Mouse (Mus musculus) central nervous system, embryonic 14 days (tissue): ENCODE data around the gene Nfx1. TPM values are rescaled to one million over a fixed set of nuclear protein-coding genes. Genes with fewer than 3 reads are reported as not detected.

ENCODE experiments used
- polyA plus RNA-seq: library from polyadenylated mRNA; depleted of rRNA; stranded (reverse); fragments of >200 nt; gene quantifications from 2 replicates; pipeline ENCODE4 v1.2.3, GENCODE M21; 2012; rRNA removed

Gene Nfx1
- polyA plus RNA-seq: 115 and 116 TPM in 2 replicates

GRCm38 (mm10) chr4:40970842-40971701 is at the start of gene Nfx1:
Gene Nfx1, plus strand, starts transcription at chr4:40970906.

GRCm38 (mm10) chr4:40948160-40948708 is 22.5 kb upstream of the Nfx1 start, which contains the start of the genes Bag1 and Chmp5:
Gene Bag1, minus strand, starts transcription at chr4:40948294.
Gene Chmp5, plus strand, starts transcription at chr4:40948407.

GRCm38 (mm10) chr4:41047524-41048271 is 77.0 kb downstream of the Nfx1 start, which contains the start of gene Aqp7:
Gene Aqp7, minus strand, starts transcription at chr4:41048139.

Other genes starting within 250 kb of the Nfx1 start
- 186 and 200 TPM in 2 replicates for gene Dnaja1, start 248.8 kb upstream of the Nfx1 start, polyA plus RNA-seq
- 74.7 and 83.7 TPM in 2 replicates for gene Smu1, start 213.0 kb upstream of the Nfx1 start, polyA plus RNA-seq
- 7.8 and 15.0 TPM in 2 replicates for gene B4galt1, start 116.9 kb upstream of the Nfx1 start, polyA plus RNA-seq
- not detected in 2 replicates for gene Spink4, start 50.9 kb upstream of the Nfx1 start, polyA plus RNA-seq
- 114 and 117 TPM in 2 replicates for gene Bag1, start 22.6 kb upstream of the Nfx1 start, polyA plus RNA-seq
- 112 and 132 TPM in 2 replicates for gene Chmp5, start 22.5 kb upstream of the Nfx1 start, polyA plus RNA-seq
- 0.03 TPM in 1 of 2 replicates, not detected in the other for gene Aqp7, start 77.2 kb downstream of the Nfx1 start, polyA plus RNA-seq
- gene Aqp3, start 127.3 kb downstream of the Nfx1 start, polyA plus RNA-seq: 0.34 and 4.4 TPM in 2 replicates
- 43.1 and 43.5 TPM in 2 replicates for gene Nol6, start 153.5 kb downstream of the Nfx1 start, polyA plus RNA-seq
- gene Ube2r2, start 164.8 kb downstream of the Nfx1 start, polyA plus RNA-seq: 205 and 220 TPM in 2 replicates